Mouse (Mus musculus): ENCODE measurements around the gene Ndufs1. TPM values are rescaled to one million over a fixed set of nuclear protein-coding genes. Genes with fewer than 3 reads are reported as not detected.
"Not testable (repeated sequence)": the region's sequence is repeated elsewhere in the genome, so short reads cannot be mapped to it uniquely, and the experiment has no call there.

Gene Ndufs1
- polyA plus RNA-seq, 1 experiment: 51.5 TPM

- peaks cover 14% of the 10 kb centered on the region for H3K36me3 ChIP-seq (ENCODE audit: control insufficient read depth, insufficient read depth, low read length)
- TF ChIP-seq POLR2A (IDR thresholded peaks at IDR 0.05; ENCODE audit: control insufficient read depth, extremely low read depth, insufficient read depth, low read length, poor library complexity) (no peak), CTCF (IDR thresholded peaks at IDR 0.05; ENCODE audit: borderline replicate concordance, control insufficient read depth, extremely low read depth, insufficient read depth, low read length, poor library complexity) (no peak)
- H3K4me1 ChIP-seq (replicated peaks; ENCODE audit: control insufficient read depth, insufficient read depth, low read length): peaks cover 9% of the 10 kb centered on the region
- 98% methylated on average over 4 of the region's 4 CpGs for WGBS
- H3K4me3 ChIP-seq (ENCODE audit: control insufficient read depth, insufficient read depth, low read length): no peak overlapping the region
- H3K27ac ChIP-seq (ENCODE audit: control insufficient read depth, insufficient read depth, low read length): no peak overlapping the region
- H3K27me3 ChIP-seq (ENCODE audit: control insufficient read depth, insufficient read depth, low read length): no peaks in the 10 kb centered on the region
- DNase-seq: no peak
Observed at GRCm38 (mm10) chr1:63180122-63180521, 3.5 kb upstream of the Ndufs1 start.

- no peak for DNase-seq
- Histone ChIP-seq H3K4me1 (replicated peaks; ENCODE audit: control insufficient read depth, insufficient read depth, low read length) (peaks cover 9% of the 10 kb centered on the region), H3K4me3 (ENCODE audit: control insufficient read depth, insufficient read depth, low read length) (no peak overlapping the region), H3K27me3 (ENCODE audit: control insufficient read depth, insufficient read depth, low read length) (no peaks in the 10 kb centered on the region), H3K27ac (ENCODE audit: control insufficient read depth, insufficient read depth, low read length) (no peak overlapping the region), H3K36me3 (ENCODE audit: control insufficient read depth, insufficient read depth, low read length) (peaks cover 14% of the 10 kb centered on the region)
- WGBS: 72% methylated on average over 3 of the region's 3 CpGs
- TF ChIP-seq POLR2A (IDR thresholded peaks at IDR 0.05; ENCODE audit: control insufficient read depth, extremely low read depth, insufficient read depth, low read length, poor library complexity): no peak
- TF ChIP-seq CTCF (IDR thresholded peaks at IDR 0.05; ENCODE audit: borderline replicate concordance, control insufficient read depth, extremely low read depth, insufficient read depth, low read length, poor library complexity): no peak
Observed at GRCm38 (mm10) chr1:63178308-63178707, 1.7 kb upstream of the Ndufs1 start.

GRCm38 (mm10) chr1:63176259-63176603 lies 402 bp downstream of the Ndufs1 start:
- Histone ChIP-seq H3K4me1 (replicated peaks; ENCODE audit: control insufficient read depth, insufficient read depth, low read length) (peaks cover 9% of the 10 kb centered on the region), H3K36me3 (ENCODE audit: control insufficient read depth, insufficient read depth, low read length) (peaks cover 18% of the 10 kb centered on the region), H3K27ac (ENCODE audit: control insufficient read depth, insufficient read depth, low read length) (peak overlapping the region; percentile 16), H3K27me3 (ENCODE audit: control insufficient read depth, insufficient read depth, low read length) (no peaks in the 10 kb centered on the region), H3K4me3 (ENCODE audit: control insufficient read depth, insufficient read depth, low read length) (peak overlapping the region; percentile 83)
- WGBS: under 1% methylated on average over 14 of the region's 14 CpGs
- TF ChIP-seq POLR2A (IDR thresholded peaks at IDR 0.05; ENCODE audit: control insufficient read depth, extremely low read depth, insufficient read depth, low read length, poor library complexity) (no peak), CTCF (IDR thresholded peaks at IDR 0.05; ENCODE audit: borderline replicate concordance, control insufficient read depth, extremely low read depth, insufficient read depth, low read length, poor library complexity) (no peak)
- DNase-seq: no peak

- Histone ChIP-seq H3K4me3 (ENCODE audit: control insufficient read depth, insufficient read depth, low read length) (peak overlapping the region; percentile 83), H3K4me1 (replicated peaks; ENCODE audit: control insufficient read depth, insufficient read depth, low read length) (peaks cover 9% of the 10 kb centered on the region), H3K36me3 (ENCODE audit: control insufficient read depth, insufficient read depth, low read length) (peaks cover 21% of the 10 kb centered on the region), H3K27me3 (ENCODE audit: control insufficient read depth, insufficient read depth, low read length) (no peaks in the 10 kb centered on the region), H3K27ac (ENCODE audit: control insufficient read depth, insufficient read depth, low read length) (no peak overlapping the region)
- TF ChIP-seq POLR2A (IDR thresholded peaks at IDR 0.05; ENCODE audit: control insufficient read depth, extremely low read depth, insufficient read depth, low read length, poor library complexity) (no peak), CTCF (IDR thresholded peaks at IDR 0.05; ENCODE audit: borderline replicate concordance, control insufficient read depth, extremely low read depth, insufficient read depth, low read length, poor library complexity) (no peak)
- no peak for DNase-seq
- WGBS: 6% methylated on average over 11 of the region's 11 CpGs
Observed at GRCm38 (mm10) chr1:63175853-63176252, 780 bp downstream of the Ndufs1 start.

- no peaks in the 10 kb centered on the region for H3K27me3 ChIP-seq (ENCODE audit: control insufficient read depth, insufficient read depth, low read length)
- no peaks in the 10 kb centered on the region for H3K4me1 ChIP-seq (replicated peaks; ENCODE audit: control insufficient read depth, insufficient read depth, low read length)
- no peak overlapping the region for H3K4me3 ChIP-seq (ENCODE audit: control insufficient read depth, insufficient read depth, low read length)
- no peak for DNase-seq
- H3K36me3 ChIP-seq (ENCODE audit: control insufficient read depth, insufficient read depth, low read length): peaks cover 64% of the 10 kb centered on the region
- no peak overlapping the region for H3K27ac ChIP-seq (ENCODE audit: control insufficient read depth, insufficient read depth, low read length)
- WGBS: 96% methylated on average over 2 of the region's 2 CpGs
- TF ChIP-seq POLR2A (IDR thresholded peaks at IDR 0.05; ENCODE audit: control insufficient read depth, extremely low read depth, insufficient read depth, low read length, poor library complexity): no peak
- TF ChIP-seq CTCF (IDR thresholded peaks at IDR 0.05; ENCODE audit: borderline replicate concordance, control insufficient read depth, extremely low read depth, insufficient read depth, low read length, poor library complexity): no peak
Observed at GRCm38 (mm10) chr1:63168638-63169037, 8.0 kb downstream of the Ndufs1 start.

DNA sequence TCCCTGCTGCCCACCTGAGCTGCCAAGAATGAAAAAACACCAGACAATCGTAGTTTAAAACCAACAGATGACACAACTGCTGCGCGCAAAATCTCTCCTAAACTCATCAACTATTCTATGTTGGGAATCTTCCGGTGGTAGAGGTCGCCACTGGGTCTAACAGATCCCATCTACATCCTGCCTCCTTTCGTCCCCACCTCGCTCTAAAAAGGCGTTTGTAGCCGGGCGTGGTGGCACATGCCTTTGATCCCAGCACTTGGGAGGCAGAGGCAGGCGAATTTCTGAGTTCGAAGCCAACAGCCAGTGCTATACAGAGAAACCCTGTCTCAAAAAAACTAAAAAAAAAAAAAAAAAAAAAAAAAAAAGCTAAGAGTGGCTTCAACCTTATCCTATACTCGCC lies 36.4 kb downstream of the Ndufs1 start:
- Histone ChIP-seq H3K36me3 (ENCODE audit: control insufficient read depth, insufficient read depth, low read length) (peaks cover 27% of the 10 kb centered on the region), H3K4me1 (replicated peaks; ENCODE audit: control insufficient read depth, insufficient read depth, low read length) (no peaks in the 10 kb centered on the region), H3K4me3 (ENCODE audit: control insufficient read depth, insufficient read depth, low read length) (no peak overlapping the region), H3K27me3 (ENCODE audit: control insufficient read depth, insufficient read depth, low read length) (no peaks in the 10 kb centered on the region), H3K27ac (ENCODE audit: control insufficient read depth, insufficient read depth, low read length) (no peak overlapping the region)
- TF ChIP-seq POLR2A (IDR thresholded peaks at IDR 0.05; ENCODE audit: control insufficient read depth, extremely low read depth, insufficient read depth, low read length, poor library complexity): no peak
- no peak for TF ChIP-seq CTCF (IDR thresholded peaks at IDR 0.05; ENCODE audit: borderline replicate concordance, control insufficient read depth, extremely low read depth, insufficient read depth, low read length, poor library complexity)
- WGBS: 97% methylated on average over 13 of the region's 13 CpGs
- DNase-seq: no peak

- H3K27ac ChIP-seq (ENCODE audit: control insufficient read depth, insufficient read depth, low read length); H3K4me3 ChIP-seq (ENCODE audit: control insufficient read depth, insufficient read depth, low read length); DNase-seq; H3K27me3 ChIP-seq (ENCODE audit: control insufficient read depth, insufficient read depth, low read length); H3K4me1 ChIP-seq (replicated peaks; ENCODE audit: control insufficient read depth, insufficient read depth, low read length): not testable (repeated sequence)
- WGBS: 100% methylated on average over 1 of the region's 1 CpGs
- H3K36me3 ChIP-seq (ENCODE audit: control insufficient read depth, insufficient read depth, low read length): peaks cover 11% of the 10 kb centered on the region; the same call in 1 of the 2 replicates
Observed at GRCm38 (mm10) chr1:63138586-63138985, 38.0 kb downstream of the Ndufs1 start.

Measured in thymus, adult 2 months (tissue).